Mouse (Mus musculus): ENCODE results near the gene Pomp. TPM values are rescaled to one million over a fixed set of nuclear protein-coding genes. Genes with fewer than 3 reads are reported as not detected.
A peak's percentile ranks its signal among the peaks of the same experiment; 100 is the strongest.

Pomp gene
- polyA plus RNA-seq, 1 experiment from 2014 or later, result 500 TPM

DNA sequence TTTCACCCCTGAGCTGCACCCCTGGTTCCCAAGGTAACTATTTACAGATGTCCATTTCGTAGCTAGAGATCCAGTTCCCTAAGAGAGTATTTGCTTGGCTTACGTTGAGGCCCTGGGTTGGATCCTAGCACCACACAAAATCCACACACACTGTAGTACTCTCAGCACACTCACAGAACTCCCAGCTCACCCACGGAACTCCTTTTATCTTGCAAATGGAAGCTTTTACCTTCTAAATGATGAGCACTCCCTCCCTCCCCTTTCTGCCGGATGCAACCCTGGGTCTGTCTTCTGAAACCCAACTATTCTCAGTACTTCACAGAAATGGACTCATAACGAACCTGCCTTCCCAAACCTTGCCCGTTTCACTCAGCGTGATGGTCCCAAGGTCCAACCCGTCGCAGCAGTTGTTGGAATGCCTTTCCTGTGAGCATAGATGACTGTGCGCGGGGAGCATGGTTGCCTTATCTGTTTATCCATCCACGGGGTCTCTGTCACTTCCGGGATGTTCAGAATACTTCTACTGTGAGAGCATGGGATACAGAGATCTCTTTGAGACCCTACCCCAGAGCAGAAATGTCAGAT, 36.1 kb upstream of the Pomp start:
- Histone ChIP-seq H3K4me1 (ENCODE audit: control insufficient read depth, insufficient read depth, low read length) (peaks cover 2% of the 10 kb centered on the region; the same call in 1 of the 2 replicates), H3K36me3 (ENCODE audit: control insufficient read depth, insufficient read depth, low read length) (no peaks in the 10 kb centered on the region), H3K27me3 (ENCODE audit: control insufficient read depth, insufficient read depth, low read depth, low read length) (no peaks in the 10 kb centered on the region), H3K4me2 (ENCODE audit: low read length) (no peak overlapping the region), H3K27ac (ENCODE audit: low read length) (no peak overlapping the region), H3K4me3 (ENCODE audit: low read depth, low read length) (no peak overlapping the region), H3K9ac (ENCODE audit: low read depth, low read length) (no peak overlapping the region), H3K9me3 (replicated peaks; ENCODE audit: control insufficient read depth, low read length, poor library complexity, severe bottlenecking) (no peaks in the 10 kb centered on the region)
- no peak for ATAC-seq
- WGBS, result 83% methylated on average over 13 of the region's 13 CpGs

DNA sequence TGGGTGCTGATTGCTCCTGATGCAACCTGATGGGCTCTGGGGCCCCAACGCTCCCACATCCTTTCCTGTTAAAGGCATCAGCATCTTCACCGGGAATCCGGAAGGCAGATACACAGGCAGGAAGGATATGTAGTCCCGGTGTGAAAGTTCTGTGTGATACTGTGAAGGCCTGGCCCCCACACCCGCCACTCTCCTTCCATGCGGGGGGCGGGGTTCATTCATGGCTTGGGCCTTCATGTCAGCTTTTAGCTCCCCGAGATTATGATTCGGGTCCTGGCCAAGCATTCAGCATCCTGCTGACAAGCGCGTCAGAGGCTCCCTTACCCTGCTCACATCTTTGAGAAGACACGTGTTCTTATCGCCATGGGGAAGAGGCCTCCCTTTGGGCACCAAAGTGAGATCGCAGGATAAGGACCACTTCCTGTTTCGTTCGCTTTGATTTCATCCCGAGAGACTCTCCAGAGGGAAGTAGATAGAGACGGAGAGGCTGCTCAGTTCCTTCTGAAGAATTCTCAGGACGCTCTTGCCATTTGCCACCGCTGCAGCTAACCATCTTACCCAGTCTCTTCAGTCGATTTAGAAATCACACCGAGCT, 34.8 kb upstream of the Pomp start:
- Histone ChIP-seq H3K9ac (ENCODE audit: low read depth, low read length) (no peak overlapping the region; the same call in 1 of the 2 replicates), H3K4me1 (ENCODE audit: control insufficient read depth, insufficient read depth, low read length) (peaks cover 2% of the 10 kb centered on the region; the same call in 1 of the 2 replicates), H3K27me3 (ENCODE audit: control insufficient read depth, insufficient read depth, low read depth, low read length) (no peaks in the 10 kb centered on the region), H3K36me3 (ENCODE audit: control insufficient read depth, insufficient read depth, low read length) (no peaks in the 10 kb centered on the region), H3K9me3 (replicated peaks; ENCODE audit: control insufficient read depth, low read length, poor library complexity, severe bottlenecking) (no peaks in the 10 kb centered on the region), H3K27ac (ENCODE audit: low read length) (no peak overlapping the region), H3K4me2 (ENCODE audit: low read length) (peak overlapping the region; percentile 31), H3K4me3 (ENCODE audit: low read depth, low read length) (no peak overlapping the region; the same call in 1 of the 2 replicates)
- no peak for ATAC-seq
- WGBS, result 48% methylated on average over 22 of the region's 22 CpGs

DNA sequence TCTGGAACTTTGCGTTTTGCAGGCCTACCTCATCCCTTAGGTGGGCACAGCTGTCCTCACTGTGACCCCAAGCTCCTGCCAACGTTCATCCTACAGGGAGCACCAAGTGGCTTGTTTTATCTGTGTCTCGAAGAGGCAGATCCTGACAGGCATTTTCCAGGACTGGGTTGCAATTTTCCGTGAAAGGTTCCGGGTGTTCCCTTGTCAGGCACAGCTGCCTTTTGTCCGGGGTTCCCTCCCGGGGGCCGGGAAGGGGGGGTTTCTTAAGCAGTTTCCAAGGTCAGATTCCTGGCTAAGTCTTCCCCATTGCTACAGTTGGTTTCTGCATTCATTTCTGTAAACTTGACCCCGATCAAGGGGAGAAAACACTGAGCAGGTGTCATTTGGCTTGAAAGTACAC, 34.2 kb upstream of the Pomp start:
- H3K36me3 ChIP-seq (ENCODE audit: control insufficient read depth, insufficient read depth, low read length), result no peaks in the 10 kb centered on the region
- peaks cover 2% of the 10 kb centered on the region; the same call in 1 of the 2 replicates for H3K4me1 ChIP-seq (ENCODE audit: control insufficient read depth, insufficient read depth, low read length)
- no peaks in the 10 kb centered on the region for H3K9me3 ChIP-seq (replicated peaks; ENCODE audit: control insufficient read depth, low read length, poor library complexity, severe bottlenecking)
- H3K27me3 ChIP-seq (ENCODE audit: control insufficient read depth, insufficient read depth, low read depth, low read length), result no peaks in the 10 kb centered on the region
- H3K9ac ChIP-seq (ENCODE audit: low read depth, low read length), result no peak overlapping the region; the same call in 1 of the 2 replicates
- no peak for ATAC-seq
- 66% methylated on average over 9 of the region's 9 CpGs for WGBS
- no peak overlapping the region for H3K4me3 ChIP-seq (ENCODE audit: low read depth, low read length)
- H3K4me2 ChIP-seq (ENCODE audit: low read length), result peak overlapping the region; percentile 31; the same call in 1 of the 2 replicates
- no peak overlapping the region for H3K27ac ChIP-seq (ENCODE audit: low read length)

DNA sequence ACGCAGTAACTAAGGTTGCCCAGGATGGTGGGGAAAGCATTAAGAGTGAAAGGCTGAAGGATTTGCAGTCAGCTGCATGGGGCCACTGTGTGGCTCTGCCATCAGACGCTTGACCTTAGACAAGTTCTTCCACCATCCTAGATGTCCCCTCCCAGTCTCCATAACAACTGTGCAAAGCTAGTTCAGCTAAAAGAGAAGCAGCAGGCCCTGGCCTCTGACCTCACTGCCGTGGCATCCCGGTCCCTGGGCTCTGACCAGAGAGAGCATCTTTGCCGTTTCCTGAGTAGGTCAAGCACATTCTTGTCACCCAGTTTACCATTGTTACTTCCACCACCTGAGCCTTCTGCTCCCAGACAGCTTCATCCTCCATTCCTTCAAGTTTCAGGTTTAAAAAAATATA, 33.7 kb upstream of the Pomp start:
- ATAC-seq, result no peak
- H3K36me3 ChIP-seq (ENCODE audit: control insufficient read depth, insufficient read depth, low read length), result no peaks in the 10 kb centered on the region
- peaks cover 2% of the 10 kb centered on the region; the same call in 1 of the 2 replicates for H3K4me1 ChIP-seq (ENCODE audit: control insufficient read depth, insufficient read depth, low read length)
- H3K27ac ChIP-seq (ENCODE audit: low read length), result no peak overlapping the region
- no peak overlapping the region for H3K9ac ChIP-seq (ENCODE audit: low read depth, low read length)
- no peaks in the 10 kb centered on the region for H3K9me3 ChIP-seq (replicated peaks; ENCODE audit: control insufficient read depth, low read length, poor library complexity, severe bottlenecking)
- H3K4me3 ChIP-seq (ENCODE audit: low read depth, low read length), result no peak overlapping the region
- 44% methylated on average over 5 of the region's 5 CpGs for WGBS
- H3K27me3 ChIP-seq (ENCODE audit: control insufficient read depth, insufficient read depth, low read depth, low read length), result no peaks in the 10 kb centered on the region
- no peak overlapping the region for H3K4me2 ChIP-seq (ENCODE audit: low read length)

DNA sequence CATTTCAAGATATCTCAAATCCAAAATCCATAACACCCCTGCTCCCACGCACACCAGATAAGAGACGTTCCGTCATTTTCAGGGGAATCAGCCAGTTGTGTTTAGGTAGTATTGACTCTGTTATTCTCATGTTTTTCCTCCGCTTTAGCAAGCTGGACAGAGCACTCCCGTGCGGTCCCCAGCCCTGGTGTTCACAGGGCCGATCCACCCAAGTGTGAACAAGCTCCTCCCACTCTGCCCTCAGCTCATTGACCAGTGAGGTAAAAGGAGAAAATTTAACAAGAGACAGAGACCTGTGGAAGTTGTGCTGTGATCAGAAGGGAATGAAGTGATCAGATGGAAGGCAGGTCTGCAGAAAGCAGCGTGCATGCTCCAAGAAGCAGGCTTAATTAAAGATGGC, 31.4 kb upstream of the Pomp start:
- H3K4me3 ChIP-seq (ENCODE audit: low read depth, low read length), result no peak overlapping the region

DNA sequence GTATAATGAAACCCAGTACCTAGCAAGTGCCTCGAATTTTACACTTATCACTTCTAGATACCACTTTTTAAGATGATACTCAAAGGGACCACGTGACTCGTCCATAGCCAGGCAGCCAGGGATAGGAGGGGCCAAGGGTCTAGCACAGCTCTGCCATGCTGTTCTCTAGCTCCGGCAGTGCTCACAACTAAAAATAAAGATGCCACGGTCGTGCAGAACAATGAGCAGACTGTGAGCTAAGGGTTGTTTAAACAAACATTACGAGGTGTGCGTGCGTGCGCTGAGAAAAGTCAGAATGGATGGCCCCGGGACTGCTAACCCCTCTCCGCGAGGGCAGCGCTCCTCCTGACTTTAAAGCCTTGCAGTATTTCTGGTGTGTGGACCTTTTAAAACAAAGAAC, 27.4 kb upstream of the Pomp start:
- Histone ChIP-seq H3K4me2 (ENCODE audit: low read length) (0 out of 2 replicates have a peak overlapping the region, but pooled peaks have one; percentile 8), H3K9ac (ENCODE audit: low read depth, low read length) (no peak overlapping the region), H3K9me3 (replicated peaks; ENCODE audit: control insufficient read depth, low read length, poor library complexity, severe bottlenecking) (no peaks in the 10 kb centered on the region), H3K4me3 (ENCODE audit: low read depth, low read length) (no peak overlapping the region), H3K27ac (ENCODE audit: low read length) (no peak overlapping the region), H3K4me1 (ENCODE audit: control insufficient read depth, insufficient read depth, low read length) (no peaks in the 10 kb centered on the region), H3K36me3 (ENCODE audit: control insufficient read depth, insufficient read depth, low read length) (no peaks in the 10 kb centered on the region), H3K27me3 (ENCODE audit: control insufficient read depth, insufficient read depth, low read depth, low read length) (no peaks in the 10 kb centered on the region)
- 56% methylated on average over 14 of the region's 14 CpGs for WGBS
- no peak for ATAC-seq

More for the DNA sequence above, 31.4 kb upstream of the Pomp start:
- 70% methylated on average over 8 of the region's 8 CpGs for WGBS
- no peaks in the 10 kb centered on the region for H3K9me3 ChIP-seq (replicated peaks; ENCODE audit: control insufficient read depth, low read length, poor library complexity, severe bottlenecking)
- H3K9ac ChIP-seq (ENCODE audit: low read depth, low read length), result no peak overlapping the region
- H3K27me3 ChIP-seq (ENCODE audit: control insufficient read depth, insufficient read depth, low read depth, low read length), result no peaks in the 10 kb centered on the region
- peaks cover 2% of the 10 kb centered on the region; the same call in 1 of the 2 replicates for H3K4me1 ChIP-seq (ENCODE audit: control insufficient read depth, insufficient read depth, low read length)
- no peak for ATAC-seq
- H3K36me3 ChIP-seq (ENCODE audit: control insufficient read depth, insufficient read depth, low read length), result no peaks in the 10 kb centered on the region
- no peak overlapping the region for H3K27ac ChIP-seq (ENCODE audit: low read length)
- H3K4me2 ChIP-seq (ENCODE audit: low read length), result no peak overlapping the region

DNA sequence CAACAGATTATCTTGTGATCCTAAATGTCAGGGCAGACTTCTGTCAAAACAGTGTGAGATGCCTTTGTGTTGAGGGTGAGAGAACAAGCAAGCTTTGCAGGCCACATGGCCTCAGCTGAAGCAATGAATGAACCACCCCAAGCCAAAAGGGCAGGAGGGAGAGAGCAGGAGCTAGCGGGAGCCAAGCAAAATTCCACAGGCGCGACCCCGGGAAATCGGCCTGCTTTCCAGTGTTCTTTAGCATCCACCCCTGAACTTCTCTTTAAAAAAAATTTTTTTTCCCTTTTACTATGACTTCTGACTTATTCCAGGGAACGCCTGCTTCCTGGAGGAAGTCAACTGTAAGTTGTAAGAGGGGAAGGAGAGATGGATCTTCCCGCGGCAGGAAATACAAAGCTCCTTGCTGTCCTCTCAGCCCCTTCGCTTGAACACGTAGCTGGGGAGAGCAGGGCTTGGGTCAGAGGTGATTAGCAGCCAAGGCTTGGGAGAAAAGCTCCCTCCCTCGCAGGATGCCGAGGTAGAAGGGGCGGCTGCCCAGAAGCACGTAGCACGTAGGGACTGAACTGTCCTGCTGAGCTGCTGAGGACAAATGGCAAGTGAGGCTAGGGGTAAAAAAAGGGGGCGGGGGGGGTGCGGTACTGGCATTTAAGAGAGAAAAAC, 25.3 kb upstream of the Pomp start:
- H3K27ac ChIP-seq (ENCODE audit: low read length), result no peak overlapping the region
- H3K4me1 ChIP-seq (ENCODE audit: control insufficient read depth, insufficient read depth, low read length), result no peaks in the 10 kb centered on the region
- H3K9ac ChIP-seq (ENCODE audit: low read depth, low read length), result no peak overlapping the region
- H3K9me3 ChIP-seq (replicated peaks; ENCODE audit: control insufficient read depth, low read length, poor library complexity, severe bottlenecking), result no peaks in the 10 kb centered on the region
- no peak overlapping the region for H3K4me3 ChIP-seq (ENCODE audit: low read depth, low read length)
- H3K36me3 ChIP-seq (ENCODE audit: control insufficient read depth, insufficient read depth, low read length), result no peaks in the 10 kb centered on the region
- H3K27me3 ChIP-seq (ENCODE audit: control insufficient read depth, insufficient read depth, low read depth, low read length), result no peaks in the 10 kb centered on the region
- no peak overlapping the region for H3K4me2 ChIP-seq (ENCODE audit: low read length)
- ATAC-seq, result no peak
- WGBS, result 12% methylated on average over 17 of the region's 17 CpGs

DNA sequence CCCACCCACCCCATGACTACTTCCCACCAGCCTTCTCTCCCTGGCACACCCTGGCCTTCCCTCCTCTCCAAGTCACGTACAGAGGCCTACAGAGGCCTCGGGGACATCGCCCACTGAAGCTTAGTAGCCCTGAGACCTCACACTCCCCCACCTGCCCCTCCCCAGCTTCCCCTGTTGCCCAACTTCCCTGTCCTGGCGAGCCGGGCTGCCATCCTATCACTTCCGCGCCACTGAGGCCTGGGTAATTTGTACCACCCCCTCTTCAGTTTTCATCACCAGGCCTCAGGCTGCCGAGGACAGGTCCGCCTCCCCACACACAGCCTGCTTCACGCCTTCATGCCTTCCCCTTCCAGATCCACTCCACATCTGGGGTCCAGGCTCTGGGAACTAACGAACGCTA, 20.8 kb upstream of the Pomp start:
- ATAC-seq, result no peak
- WGBS, result 87% methylated on average over 11 of the region's 12 CpGs

DNA sequence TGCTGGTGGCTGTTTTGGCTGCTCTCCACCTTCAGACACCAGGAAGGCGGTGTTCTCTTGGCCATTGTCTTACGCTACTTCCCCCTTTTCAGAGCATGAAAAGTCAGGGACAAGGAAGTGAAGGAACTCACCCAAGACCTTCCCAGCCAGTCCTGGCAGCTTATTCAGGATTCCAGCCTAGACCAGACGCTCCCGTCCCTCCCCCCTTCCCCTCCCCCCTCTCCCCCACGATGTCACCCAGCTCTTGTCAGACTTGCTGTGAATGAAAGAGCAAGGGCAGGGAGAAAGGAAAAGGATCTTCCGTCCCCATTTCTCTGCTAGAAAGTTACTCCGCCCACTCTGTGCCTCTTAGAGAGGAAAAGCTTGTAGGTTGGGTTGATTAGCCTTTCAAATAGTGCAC, 16.9 kb upstream of the Pomp start:
- H3K9me3 ChIP-seq (replicated peaks; ENCODE audit: control insufficient read depth, low read length, poor library complexity, severe bottlenecking), result no peaks in the 10 kb centered on the region
- ATAC-seq, result no peak
- WGBS, result 52% methylated on average over 6 of the region's 7 CpGs
- H3K27ac ChIP-seq (ENCODE audit: low read length), result no peak overlapping the region
- 0 out of 2 replicates have a peak, but pooled peaks cover 2% of the 10 kb centered on the region for H3K4me1 ChIP-seq (ENCODE audit: control insufficient read depth, insufficient read depth, low read length)
- H3K9ac ChIP-seq (ENCODE audit: low read depth, low read length), result no peak overlapping the region
- H3K27me3 ChIP-seq (ENCODE audit: control insufficient read depth, insufficient read depth, low read depth, low read length), result no peaks in the 10 kb centered on the region
- no peak overlapping the region for H3K4me2 ChIP-seq (ENCODE audit: low read length)
- H3K4me3 ChIP-seq (ENCODE audit: low read depth, low read length), result no peak overlapping the region
- H3K36me3 ChIP-seq (ENCODE audit: control insufficient read depth, insufficient read depth, low read length), result no peaks in the 10 kb centered on the region

More for the DNA sequence above, 20.8 kb upstream of the Pomp start:
- Histone ChIP-seq H3K9me3 (replicated peaks; ENCODE audit: control insufficient read depth, low read length, poor library complexity, severe bottlenecking) (no peaks in the 10 kb centered on the region), H3K4me2 (ENCODE audit: low read length) (no peak overlapping the region), H3K27ac (ENCODE audit: low read length) (no peak overlapping the region), H3K4me3 (ENCODE audit: low read depth, low read length) (no peak overlapping the region), H3K36me3 (ENCODE audit: control insufficient read depth, insufficient read depth, low read length) (no peaks in the 10 kb centered on the region), H3K4me1 (ENCODE audit: control insufficient read depth, insufficient read depth, low read length) (no peaks in the 10 kb centered on the region), H3K27me3 (ENCODE audit: control insufficient read depth, insufficient read depth, low read depth, low read length) (no peaks in the 10 kb centered on the region), H3K9ac (ENCODE audit: low read depth, low read length) (no peak overlapping the region)
